In genomic region chr4:126111153-126111549, GRCm38 (mm10) we compare ENCODE assay signal across 8 mouse cellular contexts. TPM values are rescaled to one million over a fixed set of nuclear protein-coding genes. Genes with fewer than 3 reads are reported as not detected.
DNase-seq lines count a peak whose midpoint lies in the region; ATAC-seq and TF ChIP-seq lines count a peak whose summit lies in the region.

No protein-coding gene starts in this region.

- H3ac ChIP-seq in C2C12 (ENCODE audit: control insufficient read depth, insufficient read length, low read depth) = peak overlapping the region; percentile 9

- H3K9ac ChIP-seq in forebrain, embryonic 13.5 days = peak overlapping the region; percentile 27
- peak overlapping the region; percentile 48; the same call in 1 of the 2 replicates for H3K9ac ChIP-seq in limb, embryonic 13.5 days

- peaks cover 58% of the 10 kb centered on the region for H3K79me3 ChIP-seq in C2C12 (ENCODE audit: low read depth)

- H3K27ac ChIP-seq in forebrain, embryonic 13.5 days = peak overlapping the region; percentile 49
- peak overlapping the region; percentile 82 for H3K27ac ChIP-seq in limb, embryonic 13.5 days

- H3K27me3 ChIP-seq in C2C12 (ENCODE audit: control insufficient read depth, insufficient read depth, insufficient read length) = no peaks in the 10 kb centered on the region
- H3K27me3 ChIP-seq in forebrain, embryonic 13.5 days = no peaks in the 10 kb centered on the region
- H3K27me3 ChIP-seq in limb, embryonic 13.5 days = no peaks in the 10 kb centered on the region

- H3K4me1 ChIP-seq in forebrain, embryonic 13.5 days = peaks cover 44% of the 10 kb centered on the region
- peaks cover 43% of the 10 kb centered on the region for H3K4me1 ChIP-seq in limb, embryonic 13.5 days

- peak; percentile 55 to 71 for DNase-seq in adrenal gland, postnatal 36 days
- no peak for DNase-seq in adrenal gland, postnatal 4 days (ENCODE audit: low spot score in 2 of 2)
- peak; percentile 59 for DNase-seq in skeletal muscle tissue, adult 2 months (ENCODE audit: low read depth, low spot score)
- no peak for DNase-seq in spleen, postnatal 36 days (ENCODE audit: low spot score in 2 of 2)
- no peak for DNase-seq in spleen, adult 12 weeks (ENCODE audit: low spot score)

- no peak for TF ChIP-seq CTCF in C2C12 (IDR thresholded peaks at IDR 0.05; ENCODE audit: control insufficient read depth, insufficient read depth, insufficient read length)

- peak overlapping the region; percentile 24 for H3K4me2 ChIP-seq in forebrain, embryonic 13.5 days
- H3K4me2 ChIP-seq in limb, embryonic 13.5 days (replicated peaks) = peak overlapping the region; percentile 47

- H3K36me3 ChIP-seq in C2C12 (ENCODE audit: control insufficient read depth, insufficient read depth) = peaks cover 6% of the 10 kb centered on the region
- H3K36me3 ChIP-seq in forebrain, embryonic 13.5 days (ENCODE audit: poor library complexity, severe bottlenecking) = no peaks in the 10 kb centered on the region
- H3K36me3 ChIP-seq in limb, embryonic 13.5 days = no peaks in the 10 kb centered on the region

- no peak overlapping the region for H3K4me3 ChIP-seq in C2C12 (ENCODE audit: insufficient read depth, poor library complexity, severe bottlenecking)
- no peak overlapping the region for H3K4me3 ChIP-seq in forebrain, embryonic 13.5 days
- no peak overlapping the region for H3K4me3 ChIP-seq in limb, embryonic 13.5 days

- ATAC-seq in forebrain, embryonic 13.5 days = no peak
- 0 out of 2 replicates have a peak, but pooled peaks have one; percentile 2 for ATAC-seq in limb, embryonic 13.5 days (ENCODE audit: low FRiP score, low read depth)

- peaks cover 86% of the 10 kb centered on the region for H3K79me2 ChIP-seq in C2C12 (ENCODE audit: control insufficient read depth, insufficient read depth)

- WGBS in forebrain, embryonic 13.5 days = 23% methylated on average over 7 of the region's 7 CpGs
- WGBS in limb, embryonic 13.5 days = 18% methylated on average over 7 of the region's 7 CpGs

- no peaks in the 10 kb centered on the region for H3K9me3 ChIP-seq in forebrain, embryonic 13.5 days (replicated peaks)
- no peaks in the 10 kb centered on the region for H3K9me3 ChIP-seq in limb, embryonic 13.5 days

TF ChIP-seq in C2C12, 6 proteins besides CTCF, POLR2A, EP300 and RAD21:
- TF ChIP-seq MYOG (IDR thresholded peaks at IDR 0.05; ENCODE audit: control insufficient read depth, extremely low read depth, insufficient read length) (no peak), CEBPB (IDR thresholded peaks at IDR 0.05; ENCODE audit: low read depth) (no peak), MYOD1 (IDR thresholded peaks at IDR 0.05; ENCODE audit: control insufficient read depth, insufficient read length, low read depth) (peak; percentile 94), FOSL1 (IDR thresholded peaks at IDR 0.05; ENCODE audit: insufficient read depth, low read length, poor library complexity, severe bottlenecking) (no peak), USF1 (IDR thresholded peaks at IDR 0.05; ENCODE audit: low read depth) (no peak), MAX (IDR thresholded peaks at IDR 0.05) (no peak)

RNA-seq across cellular contexts. Expression of gene Stk40, which starts 7.4 kb away (rescaled TPM):
- 10 to 100 TPM; 52.4 to 63.1 TPM for total RNA-seq in adrenal gland, postnatal 36 days (2021)
- 10 to 100 TPM; 25.9 to 30.5 TPM for total RNA-seq in adrenal gland, postnatal 4 days (2021)
- 11.0 TPM for polyA plus RNA-seq in C2C12 (2012; fragmentation: generic; extraction: Trizol)
- polyA plus RNA-seq in forebrain, embryonic 13.5 days (2015; fragmentation: Nextera tagmentation; extraction: Ambion mirVana) = 34.2 and 36.1 TPM in 2 replicates
- 38.7 and 39.0 TPM in 2 replicates for polyA plus RNA-seq in limb, embryonic 13.5 days (2015; fragmentation: Nextera tagmentation; extraction: Ambion mirVana)

RNA-seq across cellular contexts. Expression of gene Lsm10, which starts 14.7 kb away (rescaled TPM):
- total RNA-seq in adrenal gland, postnatal 36 days (2021) = 10 to 100 TPM; 21.8 to 40.1 TPM
- 10 to 100 TPM; 26.7 to 27.1 TPM for total RNA-seq in adrenal gland, postnatal 4 days (2021)
- polyA plus RNA-seq in C2C12 (2012; fragmentation: generic; extraction: Trizol) = 37.9 TPM
- 55.9 and 56.0 TPM in 2 replicates for polyA plus RNA-seq in forebrain, embryonic 13.5 days (2015; fragmentation: Nextera tagmentation; extraction: Ambion mirVana)
- polyA plus RNA-seq in limb, embryonic 13.5 days (2015; fragmentation: Nextera tagmentation; extraction: Ambion mirVana) = 44.7 and 46.3 TPM in 2 replicates

RNA-seq across cellular contexts. Expression of gene Eva1b, which starts 36.4 kb away (rescaled TPM):
- total RNA-seq in adrenal gland, postnatal 36 days (2021) = 10 to 100 TPM; 24.1 to 29.0 TPM
- total RNA-seq in adrenal gland, postnatal 4 days (2021) = 10 to 100 TPM; 67.2 to 69.6 TPM
- polyA plus RNA-seq in C2C12 (2012; fragmentation: generic; extraction: Trizol) = 51.6 TPM
- 7.9 and 8.1 TPM in 2 replicates for polyA plus RNA-seq in forebrain, embryonic 13.5 days (2015; fragmentation: Nextera tagmentation; extraction: Ambion mirVana)
- polyA plus RNA-seq in limb, embryonic 13.5 days (2015; fragmentation: Nextera tagmentation; extraction: Ambion mirVana) = 74.5 and 77.5 TPM in 2 replicates

RNA-seq across cellular contexts. Expression of gene Sh3d21, which starts 52.1 kb away (rescaled TPM):
- 1 to 10 TPM; 2.9 to 3.8 TPM for total RNA-seq in adrenal gland, postnatal 36 days (2021)
- 1 to 10 TPM; 4.2 to 4.3 TPM for total RNA-seq in adrenal gland, postnatal 4 days (2021)
- polyA plus RNA-seq in C2C12 (2012; fragmentation: generic; extraction: Trizol) = 0.27 TPM
- polyA plus RNA-seq in forebrain, embryonic 13.5 days (2015; fragmentation: Nextera tagmentation; extraction: Ambion mirVana) = 0.39 and 0.41 TPM in 2 replicates
- polyA plus RNA-seq in limb, embryonic 13.5 days (2015; fragmentation: Nextera tagmentation; extraction: Ambion mirVana) = 9.3 and 10.5 TPM in 2 replicates

RNA-seq across cellular contexts. Expression of gene Oscp1, which starts 52.8 kb away (rescaled TPM):
- total RNA-seq in adrenal gland, postnatal 36 days (2021) = 10 to 100 TPM in 1 of 2 experiments, 1 to 10 TPM in 1; 9.7 to 15.2 TPM
- total RNA-seq in adrenal gland, postnatal 4 days (2021) = 10 to 100 TPM; 12.3 to 15.7 TPM
- polyA plus RNA-seq in C2C12 (2012; fragmentation: generic; extraction: Trizol) = 11.1 TPM
- 27.8 and 37.7 TPM in 2 replicates for polyA plus RNA-seq in forebrain, embryonic 13.5 days (2015; fragmentation: Nextera tagmentation; extraction: Ambion mirVana)
- polyA plus RNA-seq in limb, embryonic 13.5 days (2015; fragmentation: Nextera tagmentation; extraction: Ambion mirVana) = 17.2 and 19.4 TPM in 2 replicates

Comparison
In these comparisons a context has a peak if more than half of its experiments do, and no peak if none do; other contexts are left out.
1. DNase-seq: peak in adrenal gland, postnatal 36 days (2 of 2) and skeletal muscle tissue, adult 2 months (single experiment); none in adrenal gland, postnatal 4 days (0 of 2), spleen, postnatal 36 days (0 of 2) and spleen, adult 12 weeks (single experiment).